Mouse (Mus musculus) frontal cortex, postnatal 10 days (tissue): ENCODE measurements at regions not wholly inside any gene's neighbourhood (a gene's known extent, or its start where the extent isn't known, plus 50 kb on each side); places are given as distances from the start of the nearest gene placed in this dataset.

Source experiments
- DNase-seq, 2 experiments: peaks; one replicate each; pipeline ENCODE4 v3.0.0; 2022; ENCODE audit warnings: low spot score in 2 of 2, mixed read lengths in 1 of 2

DNA sequence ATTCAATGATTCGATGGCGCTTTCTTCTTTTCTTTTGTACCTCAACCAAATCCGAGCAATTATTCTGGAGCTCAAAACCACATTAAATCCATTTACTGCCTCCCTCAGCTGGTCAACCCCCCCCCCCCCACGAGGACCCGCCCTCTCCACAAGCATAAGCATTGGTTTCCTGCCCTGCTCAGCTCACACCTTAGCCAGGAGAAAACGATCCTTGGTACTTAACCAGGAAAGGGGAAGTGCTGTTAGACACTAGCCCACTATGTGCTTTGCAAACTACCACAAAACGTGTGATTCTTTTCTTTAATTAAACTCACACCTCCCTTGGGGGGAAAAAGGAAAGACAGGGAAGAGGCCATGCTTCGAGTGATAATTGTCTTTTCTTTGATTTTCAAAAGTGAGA, 169.8 kb downstream of the Arrdc4 start:
- DNase-seq: no peak

DNA sequence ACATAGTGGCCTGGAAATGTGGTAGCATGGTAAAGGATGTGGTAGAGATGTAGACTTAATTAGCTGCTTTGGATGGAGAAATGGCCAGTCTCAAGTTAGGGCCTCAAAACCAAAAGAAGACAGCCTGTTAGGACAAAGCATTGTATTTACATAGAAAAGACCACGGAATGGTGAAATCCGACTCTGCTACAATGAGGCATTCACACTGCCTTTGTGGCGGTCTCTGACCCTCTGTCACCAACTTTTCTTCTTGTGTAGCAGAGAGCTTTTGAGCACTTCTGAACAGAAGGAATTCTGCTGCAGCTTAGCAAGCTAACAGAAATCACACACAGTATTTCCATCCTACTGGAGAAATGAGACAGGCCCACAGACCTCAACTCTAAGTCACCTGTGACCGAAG, 177.7 kb downstream of the Arrdc4 start:
- no peak for DNase-seq

DNA sequence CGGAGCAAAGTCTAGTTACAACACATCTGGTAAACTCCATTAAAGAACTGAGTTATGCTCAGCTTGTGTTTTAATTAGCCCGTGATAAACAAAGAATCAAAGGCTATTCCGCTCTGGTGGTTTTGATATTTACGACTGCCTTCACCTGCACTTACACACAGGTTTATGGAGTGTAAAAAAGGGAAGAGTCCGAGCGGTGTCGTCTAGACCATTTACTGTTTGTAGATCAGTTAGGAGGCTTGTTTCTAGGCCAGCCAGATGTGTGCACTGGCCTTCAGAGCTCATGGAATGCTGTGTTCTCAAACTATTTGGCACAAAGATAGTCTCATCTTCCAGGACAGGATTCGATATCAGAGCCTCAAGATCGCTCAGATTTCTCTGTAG, 180.9 kb downstream of the Arrdc4 start:
- no peak for DNase-seq

DNA sequence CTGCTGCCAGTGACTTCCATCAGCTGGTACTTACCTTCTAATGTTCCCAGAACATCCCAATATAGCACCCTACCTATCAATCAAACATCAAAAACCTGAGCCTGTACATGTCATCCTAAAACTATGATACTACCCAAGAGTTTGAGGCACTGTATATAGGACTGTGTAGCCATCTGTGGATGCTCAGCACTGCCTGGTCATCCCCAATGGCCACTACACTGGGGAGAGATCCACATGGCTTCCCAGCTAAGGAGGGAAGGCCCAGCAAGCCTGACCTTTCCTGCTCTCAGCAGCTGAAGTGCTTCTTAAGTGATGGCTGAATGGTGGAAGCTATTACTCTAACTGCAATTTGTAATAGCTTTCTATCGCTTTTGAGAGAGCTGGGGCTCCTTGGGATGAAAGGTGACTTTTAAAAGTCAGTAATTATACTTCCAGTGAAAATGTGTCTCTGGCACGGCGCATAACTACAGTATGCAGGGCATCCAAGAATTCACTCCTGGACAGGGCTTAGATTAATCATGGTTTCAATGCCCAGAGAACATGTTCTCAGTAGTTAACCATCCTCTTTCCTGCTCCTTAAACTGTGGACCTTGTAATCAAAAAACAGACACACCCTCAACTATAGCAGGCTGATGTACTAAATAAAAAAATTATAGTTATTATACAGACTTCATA, 181.5 kb downstream of the Arrdc4 start:
- DNase-seq: no peak

DNA sequence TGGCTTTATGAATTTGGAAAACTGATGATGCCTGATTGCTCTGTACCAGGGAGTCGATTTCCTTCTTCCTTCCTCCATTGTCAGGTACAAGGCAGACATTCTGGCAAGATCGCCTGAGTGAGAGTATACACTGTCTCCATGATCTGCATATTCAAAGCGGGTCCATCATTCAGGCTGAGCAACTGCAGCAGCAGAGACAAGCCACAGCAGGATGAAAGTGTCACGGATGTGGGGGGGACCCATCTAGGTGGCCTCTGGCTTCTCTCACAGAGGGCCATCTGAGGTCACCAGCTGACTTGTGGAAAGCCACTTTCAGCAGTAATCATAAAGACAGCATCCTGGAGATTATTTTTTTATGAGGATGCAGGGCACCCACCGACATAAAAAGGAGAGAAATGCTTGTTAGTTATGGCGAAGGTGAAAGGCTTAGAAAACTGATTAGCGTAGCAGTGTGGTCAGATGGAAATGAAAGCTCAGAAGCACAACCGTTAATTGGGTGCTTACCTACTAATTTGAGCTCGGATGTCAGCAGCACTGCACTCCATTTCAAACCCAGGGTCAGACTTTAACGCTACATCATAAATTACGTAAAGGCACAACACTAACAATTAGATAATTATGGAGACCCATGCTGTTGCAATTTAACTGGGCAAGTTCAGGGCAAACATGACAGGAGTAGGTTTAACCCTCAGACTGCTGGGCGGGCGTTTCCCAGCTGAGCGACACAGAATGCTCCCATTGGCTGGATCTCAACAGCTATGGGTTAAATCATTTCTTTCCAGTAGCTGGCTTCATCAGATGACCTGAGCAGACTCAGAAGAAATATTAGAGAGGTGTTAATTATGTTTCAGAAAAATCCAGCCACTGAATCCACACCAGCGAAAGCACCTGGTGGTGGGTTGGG, 189.3 kb downstream of the Arrdc4 start:
- DNase-seq: no peak

DNA sequence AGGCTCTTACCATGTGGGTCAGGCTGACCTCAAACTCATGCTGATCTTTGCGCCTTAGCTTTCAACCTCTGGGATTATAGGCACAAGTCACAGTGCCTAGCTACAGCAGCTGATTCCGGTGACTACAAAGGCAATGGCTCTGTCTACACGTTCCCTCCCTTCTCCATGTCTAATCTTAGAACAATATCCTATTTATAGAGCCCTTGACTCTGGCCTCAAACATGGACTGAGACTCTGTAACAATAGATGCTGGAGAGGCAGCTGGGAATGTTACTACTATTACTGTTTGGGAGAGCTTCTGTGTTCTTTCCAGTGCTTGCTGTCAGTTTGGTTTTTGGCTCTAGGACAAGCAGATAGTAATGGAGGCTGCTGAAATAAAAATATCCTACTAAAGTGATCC, 198.7 kb downstream of the Arrdc4 start:
- DNase-seq: no peak

DNA sequence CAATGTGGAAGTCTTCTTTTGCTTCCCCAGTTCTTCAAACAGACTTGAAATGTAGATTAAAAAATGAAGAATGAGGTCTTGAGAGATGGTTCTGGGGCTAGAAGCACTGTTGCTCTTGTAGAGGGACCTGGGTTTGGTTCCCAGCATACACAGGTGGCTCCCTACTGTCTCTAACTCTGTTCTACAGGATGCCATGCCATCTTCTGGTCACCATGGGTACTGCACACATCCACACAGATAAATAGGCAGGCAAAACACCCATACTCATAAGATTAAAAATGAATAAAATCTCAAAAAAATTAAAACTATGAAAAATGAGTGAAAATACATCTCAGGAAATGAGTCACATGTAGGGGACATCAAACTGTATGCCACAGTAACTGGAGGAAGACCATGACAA, 200.9 kb downstream of the Arrdc4 start:
- no peak for DNase-seq

DNA sequence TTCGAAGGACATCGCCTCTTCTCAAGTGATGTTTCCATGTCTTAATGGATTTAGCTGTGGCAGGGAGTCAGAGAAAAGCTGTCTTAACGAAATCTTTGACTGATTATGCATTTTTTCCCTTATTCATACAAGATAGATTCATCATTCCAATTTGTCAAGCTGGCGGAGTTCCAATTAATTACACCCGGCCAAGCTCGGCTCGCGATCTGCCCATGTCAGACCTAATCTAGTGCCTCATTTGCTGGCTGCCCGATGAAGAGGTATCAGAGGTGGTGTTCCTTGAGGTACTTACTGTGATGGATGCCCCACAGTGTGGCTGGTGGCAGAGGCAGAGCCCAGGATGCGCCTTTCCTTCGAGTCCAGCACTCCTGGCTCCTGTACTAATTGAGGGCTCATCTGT, 204.9 kb downstream of the Arrdc4 start:
- no peak for DNase-seq

DNA sequence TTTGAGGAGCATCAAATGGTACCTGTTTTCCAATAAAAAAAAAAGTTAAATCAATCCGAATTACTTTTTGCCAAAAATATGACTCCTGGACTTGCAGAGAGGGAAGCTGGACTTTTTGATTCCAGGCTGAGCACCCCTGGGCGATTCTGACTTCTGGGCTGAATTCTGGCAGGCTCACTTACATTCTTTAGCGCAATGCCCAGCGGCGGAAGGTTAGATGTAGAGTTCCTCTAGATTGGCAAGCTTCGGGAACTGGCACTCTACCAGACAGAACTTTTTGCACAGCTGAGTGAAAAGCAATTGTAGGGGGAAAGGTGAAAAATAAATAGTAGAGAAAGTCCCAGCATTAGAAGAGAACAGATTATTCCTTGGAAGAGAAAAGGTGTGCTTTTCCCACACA, 235.5 kb downstream of the Fam169b start:
- no peak for DNase-seq

DNA sequence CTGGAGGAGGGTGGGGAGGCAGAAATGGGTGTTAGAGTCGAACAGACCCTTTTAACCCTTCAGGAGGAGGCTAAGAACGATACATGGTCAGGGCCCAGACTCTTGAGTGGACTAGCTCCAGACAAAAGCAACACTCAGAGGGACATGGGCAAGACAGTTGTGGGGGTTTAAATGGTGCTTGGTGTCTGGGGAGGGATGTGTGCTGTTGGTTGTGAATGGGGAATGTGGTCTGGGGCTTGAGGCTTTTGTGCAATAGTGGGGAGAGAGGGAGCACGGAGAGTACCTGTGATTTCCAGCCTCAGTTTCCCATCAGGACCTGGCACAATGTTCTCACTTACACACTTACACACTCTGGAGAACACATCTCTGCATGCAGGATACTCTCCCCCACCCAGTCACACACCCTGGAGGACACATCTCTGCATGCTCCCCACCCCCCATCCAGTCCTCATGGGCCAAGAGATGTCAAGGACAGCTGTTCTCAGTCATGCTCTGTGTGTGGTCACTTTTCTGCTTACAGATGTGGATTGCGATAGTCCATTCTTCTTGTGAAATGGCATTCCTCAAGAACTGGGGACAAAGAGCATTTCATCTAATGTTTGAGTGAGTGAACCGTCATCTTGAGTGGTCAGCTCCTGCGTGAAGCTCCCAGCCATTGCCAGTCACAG, 217.6 kb downstream of the Fam169b start:
- DNase-seq: no peak

DNA sequence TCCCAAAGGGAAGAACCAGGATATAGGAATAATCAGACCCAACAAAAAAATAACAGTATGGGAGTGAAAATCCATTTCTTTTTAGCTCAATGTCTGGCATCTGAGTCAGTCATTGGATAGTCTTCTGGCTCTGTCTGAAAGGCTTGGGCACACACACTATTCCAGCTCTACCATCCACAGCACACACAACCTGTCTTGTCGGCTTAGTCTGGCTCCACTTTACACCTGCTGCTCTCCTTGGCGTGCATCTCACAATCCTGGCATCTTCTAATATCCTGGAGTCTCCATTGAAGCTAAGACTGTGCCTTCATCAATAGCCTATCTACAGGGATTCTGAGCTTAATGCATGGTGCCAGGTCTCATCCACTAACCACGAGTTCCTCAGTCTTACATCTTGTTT, 213.0 kb downstream of the Fam169b start:
- DNase-seq: no peak

DNA sequence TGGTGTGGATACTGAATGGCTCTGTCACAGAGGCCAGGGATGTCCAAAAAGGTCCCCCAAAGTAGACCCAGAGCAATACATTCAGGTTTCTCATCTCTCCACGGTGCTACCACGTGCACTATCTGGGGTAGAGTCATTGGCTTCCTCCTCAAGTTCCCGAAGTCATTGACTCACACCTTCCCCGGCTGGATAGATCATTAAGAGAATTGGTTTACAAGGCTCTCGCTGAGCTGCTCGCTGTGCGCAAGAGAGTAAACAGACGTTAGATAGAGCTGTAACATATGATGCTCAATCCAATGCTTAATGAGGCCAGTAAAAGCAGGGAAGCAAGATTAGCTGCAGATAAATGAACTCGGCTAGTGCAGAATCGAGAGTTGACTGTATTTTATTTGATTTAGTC, 208.9 kb downstream of the Fam169b start:
- DNase-seq: no peak

DNA sequence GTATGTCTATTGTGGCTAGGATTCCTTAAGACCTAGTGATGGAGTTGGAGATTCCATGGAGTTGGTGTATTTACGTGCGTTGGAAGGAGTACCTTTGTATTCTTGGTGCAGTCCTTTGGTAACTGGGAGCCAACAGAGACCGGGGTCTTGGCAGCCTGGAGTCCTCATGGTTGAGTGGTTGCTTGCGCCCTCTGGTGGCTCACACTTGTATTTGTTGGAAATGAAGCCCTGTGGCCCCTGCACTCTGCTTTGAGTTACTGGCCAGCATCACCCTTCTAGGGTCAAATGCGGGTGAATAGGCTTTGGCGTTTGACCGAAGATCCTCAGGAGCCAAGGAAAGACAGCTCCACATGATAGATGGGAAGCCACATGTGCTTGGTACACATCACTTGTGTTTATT, 207.1 kb downstream of the Fam169b start:
- DNase-seq: peak in 1 of 2 experiments; percentile 43

DNA sequence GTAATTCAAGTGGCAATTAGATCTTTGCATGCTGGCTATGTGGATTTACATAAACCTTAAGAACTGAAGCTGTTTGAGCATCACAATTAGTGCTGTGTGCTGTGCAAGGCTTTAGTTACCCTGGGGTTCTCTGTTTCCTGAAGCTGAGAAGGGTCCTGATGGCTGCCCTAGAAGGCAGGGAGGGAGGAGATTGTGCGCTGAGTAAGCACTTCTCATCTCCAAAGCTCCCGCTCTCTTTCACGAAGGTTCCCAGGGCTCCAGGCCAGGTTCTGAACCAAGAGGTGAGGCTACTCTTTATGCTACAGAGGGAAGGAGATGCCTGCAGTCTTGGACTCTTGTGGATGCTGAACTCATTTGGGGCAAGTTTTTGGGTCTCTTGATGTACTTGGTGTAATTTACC, 206.7 kb downstream of the Fam169b start:
- no peak for DNase-seq

DNA sequence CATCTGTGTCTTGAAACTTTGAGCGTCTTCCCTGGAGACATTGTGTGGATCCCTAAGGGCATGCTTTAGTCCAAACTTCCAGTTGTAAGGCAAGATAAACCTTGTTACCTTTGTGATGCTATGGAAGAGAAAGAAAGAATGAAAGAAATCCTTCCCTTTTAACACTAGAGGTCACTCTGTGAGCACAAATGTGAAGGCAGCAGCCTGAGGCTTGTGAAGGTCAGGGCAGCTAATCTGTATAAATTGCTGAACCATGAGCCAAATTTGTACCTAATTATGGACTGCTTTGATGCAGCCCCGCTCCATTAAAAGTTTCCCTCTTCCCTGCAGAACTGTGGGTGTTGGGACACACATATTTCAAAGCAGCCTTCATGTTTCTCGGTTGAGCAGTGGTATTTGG, 204.4 kb downstream of the Fam169b start:
- DNase-seq: no peak

DNA sequence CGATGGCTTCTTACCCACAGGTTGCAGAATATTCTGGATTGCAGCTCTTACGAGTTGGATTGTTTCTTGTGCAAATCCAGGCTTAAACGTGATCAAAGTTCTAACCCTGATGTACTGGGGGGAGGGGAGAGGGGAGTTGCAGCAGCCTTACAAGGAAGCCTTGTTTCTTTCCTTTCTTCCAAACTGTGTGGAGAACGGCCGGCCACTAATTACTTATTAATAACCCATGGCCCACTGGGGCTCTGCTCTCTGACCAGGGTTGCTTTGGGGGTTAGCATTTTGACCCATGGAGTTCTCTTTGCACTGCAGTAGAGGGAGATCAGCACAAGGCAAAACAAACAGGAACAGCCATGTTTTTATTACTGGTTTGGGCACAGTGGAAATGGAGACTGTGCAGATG, 199.2 kb downstream of the Fam169b start:
- no peak for DNase-seq

DNA sequence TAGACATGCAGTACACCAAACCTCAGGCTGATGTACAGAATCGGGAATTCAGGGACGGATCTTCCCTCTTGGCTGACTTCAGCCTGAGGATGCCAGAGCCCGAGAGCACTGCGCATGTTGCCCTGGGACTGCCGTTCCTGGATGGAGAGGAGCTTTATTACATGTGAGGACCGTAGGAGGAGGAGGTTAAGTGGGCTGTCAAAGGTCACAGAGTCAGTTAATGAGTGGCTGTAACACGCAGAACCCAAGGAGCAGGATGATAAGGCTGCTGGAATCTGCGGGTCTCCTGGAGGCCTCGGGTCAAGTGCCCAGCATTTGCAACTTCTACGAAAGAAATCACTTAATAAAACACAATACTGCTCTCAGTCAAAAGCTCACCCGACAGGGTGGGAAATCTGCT, 197.3 kb downstream of the Fam169b start:
- no peak for DNase-seq

DNA sequence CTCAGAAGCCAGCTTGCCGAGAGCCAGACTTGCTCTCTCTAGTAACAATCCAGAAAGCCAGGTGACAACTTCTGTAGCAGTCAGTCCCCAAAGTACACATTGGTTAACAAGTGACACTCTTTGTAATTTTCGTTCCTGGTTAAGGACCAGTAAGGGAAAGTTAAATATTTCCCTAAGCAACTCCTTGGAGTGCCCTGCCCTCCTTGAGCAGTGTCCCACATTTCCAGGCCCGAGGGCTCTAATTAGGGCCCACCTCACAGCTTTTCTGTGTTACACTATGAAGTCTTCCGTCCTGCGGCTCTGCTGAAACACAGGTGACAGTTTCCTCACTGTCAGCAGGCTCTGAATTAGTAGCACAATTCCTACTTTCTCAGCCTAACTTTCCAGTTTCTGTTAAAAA, 194.9 kb downstream of the Fam169b start:
- DNase-seq: no peak

DNA sequence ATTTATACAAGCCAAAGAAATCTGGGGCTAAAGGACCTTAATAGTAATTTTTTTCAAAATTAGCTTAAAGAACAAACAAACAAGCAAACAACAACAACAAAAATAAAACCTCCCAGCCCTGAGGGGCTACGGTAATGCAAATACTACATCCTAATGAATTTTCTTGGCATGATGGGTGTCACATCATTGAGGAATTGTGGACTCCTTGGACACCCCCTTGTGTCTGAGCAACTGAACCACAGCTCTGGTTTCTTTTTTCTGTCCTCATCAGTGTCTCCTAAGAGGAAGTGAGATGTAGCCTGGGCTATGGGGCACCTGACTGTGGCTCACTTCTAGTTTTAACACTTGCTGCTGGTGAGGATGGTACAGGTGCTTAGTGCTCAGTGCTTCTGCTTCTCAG, 184.2 kb downstream of the Fam169b start:
- DNase-seq: no peak

DNA sequence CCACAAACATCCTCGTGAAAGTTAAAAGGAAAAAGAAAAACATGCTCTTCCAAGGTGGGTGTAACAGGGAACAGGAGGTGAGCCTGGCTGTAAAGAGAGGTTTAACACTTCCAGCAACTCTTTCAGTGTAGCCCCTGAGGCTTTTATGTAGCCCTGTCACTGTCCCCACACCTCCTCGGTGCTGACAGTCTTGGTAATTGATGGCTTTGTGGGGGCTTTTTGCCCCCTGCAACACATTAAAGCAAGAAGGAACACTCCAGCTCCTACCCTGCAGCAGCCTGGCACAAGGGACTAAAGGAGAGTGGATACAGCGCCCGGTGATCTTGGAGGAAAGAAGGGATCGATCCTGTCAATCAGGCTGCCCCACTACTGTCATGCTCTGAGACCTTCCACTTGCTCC, 181.8 kb downstream of the Fam169b start:
- no peak for DNase-seq

DNA sequence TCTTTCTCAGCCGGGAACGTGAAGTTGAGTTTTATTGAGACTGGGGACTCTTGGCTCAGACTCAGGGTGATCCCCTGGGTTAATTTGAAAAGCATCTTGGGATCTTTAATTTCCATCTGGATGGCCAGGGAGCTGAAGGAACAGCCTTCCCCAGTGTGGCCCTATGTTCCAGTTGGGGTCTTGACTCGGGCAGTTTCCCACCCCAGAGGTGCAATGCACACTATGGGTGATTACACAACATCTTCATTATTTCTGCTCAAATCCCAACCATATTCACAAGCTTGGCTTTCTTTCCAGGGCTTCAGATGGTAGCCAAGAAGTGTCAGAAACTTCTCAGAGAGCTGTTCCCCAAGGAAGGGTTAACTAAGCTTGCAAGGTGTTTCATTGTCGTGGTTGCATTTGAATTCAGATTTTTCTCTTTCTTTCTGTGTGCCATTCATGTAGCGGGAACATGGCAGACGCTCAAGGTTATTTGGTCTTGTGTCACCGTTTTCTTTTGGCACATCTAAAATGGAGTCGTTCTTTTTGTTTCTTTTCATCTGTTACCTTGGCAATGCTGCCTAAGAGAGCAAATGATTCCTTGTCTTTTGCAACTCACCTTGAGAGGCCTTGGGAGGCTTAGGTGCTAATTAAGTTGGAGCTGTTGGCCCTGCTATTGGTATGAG, 179.5 kb downstream of the Fam169b start:
- no peak for DNase-seq

DNA sequence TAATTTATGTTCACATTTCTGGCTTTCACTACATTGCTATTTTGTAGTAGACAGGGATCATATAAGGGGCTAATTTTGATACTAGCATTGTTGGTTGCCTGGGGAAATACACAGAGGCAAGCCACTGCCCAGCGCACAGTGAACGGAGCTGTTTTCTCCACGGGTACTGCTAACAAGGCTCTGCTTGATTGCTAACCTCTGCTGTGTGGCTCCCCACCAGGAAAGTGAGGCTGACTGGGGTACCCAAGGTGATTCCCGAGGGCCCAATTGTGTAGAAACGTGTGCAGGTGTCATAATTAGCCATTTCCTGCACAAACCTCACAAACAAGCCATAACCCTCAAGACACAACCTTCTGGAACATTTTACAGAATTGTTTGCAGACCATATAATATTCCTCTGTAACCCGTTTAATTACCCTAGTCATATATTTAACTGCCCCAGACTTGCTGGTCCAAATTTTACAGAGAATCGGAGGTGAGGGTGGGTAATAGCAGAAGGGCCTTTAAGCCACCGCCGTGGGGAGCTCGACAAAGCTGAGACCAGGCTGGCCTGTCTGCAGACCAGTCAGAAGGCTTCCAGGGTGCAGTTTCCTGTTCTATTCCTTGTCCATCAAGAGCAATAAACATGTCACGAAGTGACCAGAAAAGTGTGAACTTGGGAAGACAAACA, 170.9 kb downstream of the Fam169b start:
- no peak for DNase-seq
